Mouse (Mus musculus): Measurements from ENCODE around the gene Lsp1.

The Lsp1 gene

GRCm38 (mm10) chr7:142445324-142445723, 15.3 kb upstream of the Lsp1 start:
- no peak for DNase-seq

GRCm38 (mm10) chr7:142446264-142446663, 14.3 kb upstream of the Lsp1 start:
- no peak for DNase-seq

- DNase-seq: no peak
Observed at GRCm38 (mm10) chr7:142449038-142449617, 11.5 kb upstream of the Lsp1 start.

GRCm38 (mm10) chr7:142454706-142455105, 5.9 kb upstream of the Lsp1 start:
- no peak for DNase-seq

- no peak for DNase-seq
Observed at GRCm38 (mm10) chr7:142455251-142455650, 5.4 kb upstream of the Lsp1 start.

GRCm38 (mm10) chr7:142456806-142457205, 3.8 kb upstream of the Lsp1 start:
- DNase-seq: no peak

- DNase-seq: peak in 1 of 2 experiments; percentile 6
Observed at GRCm38 (mm10) chr7:142457227-142457811, 3.3 kb upstream of the Lsp1 start.

- peak in 1 of 2 experiments; percentile 27 for DNase-seq
Observed at GRCm38 (mm10) chr7:142458026-142458425, 2.6 kb upstream of the Lsp1 start.

GRCm38 (mm10) chr7:142458676-142459298, 1.8 kb upstream of the Lsp1 start:
- no peak for DNase-seq

DNA sequence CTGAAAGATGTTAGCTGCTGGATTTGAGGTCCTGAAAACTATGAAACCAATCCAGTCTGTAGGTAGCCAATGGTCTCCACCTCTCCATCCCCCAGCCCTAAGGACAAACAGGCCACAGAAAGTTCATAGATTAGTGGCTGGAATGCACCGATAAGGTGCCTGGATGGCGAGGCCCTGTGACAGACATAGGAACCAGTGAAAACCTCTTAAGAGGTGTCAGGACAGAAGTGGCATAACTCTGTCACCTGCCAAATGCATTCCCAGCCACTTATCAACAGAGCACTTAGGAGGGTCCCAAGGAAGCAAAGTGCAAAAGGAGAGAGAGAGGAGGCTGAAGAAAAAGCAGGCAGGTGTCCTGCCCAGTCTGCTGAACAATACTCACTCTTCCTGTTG, 1.3 kb upstream of the Lsp1 start:
- no peak for DNase-seq

DNA sequence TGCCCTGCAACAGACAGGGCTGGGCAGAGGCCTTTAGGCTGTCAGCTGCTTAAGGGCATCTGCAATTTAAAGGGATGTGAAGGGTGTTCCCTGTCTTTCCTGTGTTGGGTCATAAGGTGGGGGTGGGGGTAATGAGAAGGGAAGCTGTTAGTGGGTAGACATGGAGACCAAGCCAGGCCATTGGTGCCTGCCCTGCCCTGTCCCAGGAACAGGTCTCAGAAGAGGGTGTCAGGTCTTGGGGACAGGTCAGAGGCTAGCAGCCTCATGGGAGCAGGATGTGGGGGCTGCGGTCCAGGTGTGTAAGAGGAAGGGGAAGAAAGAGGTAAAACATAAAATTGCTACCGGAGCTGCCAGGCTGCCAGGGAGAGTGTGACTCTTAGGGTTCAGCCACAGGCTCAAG, 837 bp downstream of the Lsp1 start:
- peak in 1 of 2 experiments; percentile 12 for DNase-seq

GRCm38 (mm10) chr7:142462190-142462589, 1.6 kb downstream of the Lsp1 start:
- DNase-seq: peak in 1 of 2 experiments; percentile 3

DNA sequence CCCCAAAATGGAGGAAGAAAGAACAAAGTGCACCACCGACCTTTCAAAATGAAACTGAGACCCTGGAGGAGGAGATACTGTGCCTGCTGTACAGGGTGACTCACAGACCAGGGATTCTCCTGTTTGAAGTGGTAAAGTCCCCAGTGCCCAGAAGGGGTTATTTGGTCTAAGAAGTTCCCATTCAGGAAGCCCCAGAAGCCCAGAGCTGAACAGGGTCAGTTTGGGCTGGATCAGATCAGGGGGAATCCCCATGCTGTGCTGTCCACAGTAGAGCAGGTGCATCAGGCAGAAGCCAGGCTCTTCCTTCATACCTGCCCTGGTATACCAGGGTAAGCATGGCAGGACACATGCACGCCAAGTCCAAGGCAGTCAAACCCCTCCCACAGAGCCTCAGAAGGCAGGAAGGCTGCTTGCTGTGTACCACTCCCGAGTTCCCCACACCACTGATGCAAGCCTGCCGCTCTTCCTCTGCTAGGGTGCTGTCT, 2.0 kb downstream of the Lsp1 start:
- peak in 1 of 2 experiments; percentile 16 for DNase-seq

- peak in 1 of 2 experiments; percentile 14 for DNase-seq
Observed at GRCm38 (mm10) chr7:142470171-142470691, 9.6 kb downstream of the Lsp1 start.

DNA sequence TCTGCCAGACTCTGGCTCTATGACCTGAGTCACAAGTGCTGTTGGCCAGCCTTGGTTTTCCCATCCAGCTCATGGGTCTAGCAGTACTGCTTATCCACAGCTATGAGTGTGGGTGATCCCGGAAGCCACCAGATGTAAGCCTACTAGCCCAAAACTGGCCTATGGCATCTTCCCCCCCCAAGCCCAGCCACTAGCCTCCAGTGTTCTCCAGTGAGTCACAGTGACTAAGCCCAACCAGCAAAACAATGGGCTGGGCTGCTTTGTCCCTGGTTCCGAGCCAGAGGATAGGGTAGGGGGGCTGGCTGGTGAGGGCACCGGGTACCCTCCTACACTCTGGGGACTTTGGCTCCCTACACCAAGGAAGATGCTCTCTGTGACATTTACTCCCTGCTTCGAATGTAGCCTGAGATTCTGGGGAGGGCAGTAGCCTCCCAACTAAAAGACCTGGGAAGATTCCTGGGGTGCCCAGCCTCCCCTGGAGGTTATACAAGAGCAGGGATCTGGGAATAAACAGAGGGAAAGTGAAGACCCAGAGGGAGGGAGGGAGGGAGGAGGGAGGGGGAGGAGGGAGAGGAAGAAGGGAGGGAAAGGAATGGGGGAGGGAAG, 10.3 kb downstream of the Lsp1 start:
- peak; percentile 35 to 45 for DNase-seq

DNA sequence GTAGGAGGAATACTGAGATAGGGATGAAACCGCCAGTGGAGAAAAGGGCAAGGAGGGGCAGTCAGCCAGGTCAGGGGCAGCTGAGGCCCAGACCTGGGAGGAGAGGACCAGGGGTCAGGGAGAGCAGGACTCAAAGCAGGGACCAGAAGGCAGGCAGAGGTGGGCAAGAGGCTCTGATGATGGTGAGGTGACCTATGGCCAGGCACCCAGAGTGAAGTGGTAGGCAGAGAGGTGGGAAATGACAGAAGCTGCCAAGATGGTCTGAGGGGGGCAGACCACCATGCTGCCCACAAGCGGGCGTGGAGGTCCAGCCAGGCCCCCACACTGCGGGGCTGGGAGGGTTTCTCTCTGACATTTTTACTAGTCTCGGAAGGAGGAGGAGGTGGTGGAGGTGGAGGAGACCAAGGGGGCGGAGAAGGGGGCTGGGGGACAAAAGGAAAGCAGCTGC, 10.8 kb downstream of the Lsp1 start:
- DNase-seq: peak in 1 of 2 experiments; percentile 4

DNA sequence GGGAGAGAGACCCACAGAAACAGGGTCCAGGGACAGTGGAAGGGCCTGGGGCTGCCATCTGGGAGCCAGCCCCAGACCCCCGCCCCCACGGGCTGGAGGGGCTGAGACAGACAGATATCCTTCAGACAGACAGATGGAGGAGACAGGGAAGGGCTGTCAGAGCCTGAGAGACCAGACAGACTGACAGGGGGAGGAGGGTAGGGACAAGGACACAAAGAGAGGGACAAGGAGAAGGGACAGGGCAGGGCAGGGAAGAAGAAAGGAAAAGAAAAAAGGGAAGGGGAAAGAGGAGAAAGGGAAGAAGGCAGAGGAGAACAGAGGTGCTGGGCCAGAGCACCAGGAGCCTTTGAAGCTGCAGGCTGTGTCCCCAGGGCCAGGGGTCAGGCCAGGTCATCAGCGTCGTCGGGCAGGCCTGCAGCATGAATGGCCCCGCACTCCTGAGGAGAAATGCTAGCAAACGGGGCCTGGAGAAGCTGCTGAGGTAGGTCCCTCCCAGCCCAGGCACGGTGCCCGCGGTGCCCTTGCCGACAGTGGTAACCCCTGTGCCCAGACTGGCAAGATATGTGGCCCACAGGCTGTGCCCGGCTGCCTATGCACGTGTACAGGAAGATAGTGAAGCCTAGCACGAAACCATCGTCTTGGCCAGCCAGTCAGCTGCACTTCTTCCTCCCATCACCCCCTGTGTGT, 11.4 kb downstream of the Lsp1 start:
- peak in 1 of 2 experiments; percentile 2 for DNase-seq

DNA sequence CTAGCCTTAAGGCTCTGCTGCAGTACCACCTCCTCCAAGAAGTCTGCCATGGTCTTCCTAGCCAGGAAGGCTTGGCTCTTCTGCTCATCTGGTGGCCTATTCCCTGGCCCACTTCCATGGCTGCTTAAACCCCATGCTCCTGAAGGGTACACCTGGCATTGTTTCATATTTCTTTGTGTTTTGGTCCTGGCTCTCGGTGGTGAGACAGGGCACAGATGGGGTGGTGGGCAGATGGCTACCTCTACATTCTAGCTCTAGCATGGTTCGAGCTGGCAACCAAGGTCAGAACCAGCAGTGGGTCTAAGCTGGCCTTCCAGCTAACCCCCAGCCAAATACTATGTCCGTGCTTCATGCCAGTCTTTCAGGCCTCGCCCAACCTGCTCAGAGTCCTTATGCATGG, 12.3 kb downstream of the Lsp1 start:
- no peak for DNase-seq

DNA sequence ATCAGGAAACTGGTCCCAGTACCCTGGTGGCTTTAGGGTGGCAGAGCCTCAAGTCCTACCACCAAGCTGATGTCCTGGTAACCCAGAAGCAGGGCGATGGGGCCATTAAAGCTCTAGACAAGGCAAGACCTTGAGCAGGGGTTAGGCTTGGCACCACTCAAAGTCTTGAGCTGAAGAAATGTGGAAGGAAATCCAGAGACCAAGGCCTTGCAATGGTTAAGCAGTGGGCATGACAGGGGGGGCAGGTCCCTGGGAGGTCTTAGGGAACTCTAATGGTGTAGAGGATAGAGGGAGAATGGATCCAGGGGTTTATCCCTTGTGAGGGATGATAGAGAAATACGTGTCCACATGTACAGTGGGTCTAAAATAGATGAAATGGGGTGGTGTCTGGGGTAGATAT, 12.9 kb downstream of the Lsp1 start:
- no peak for DNase-seq

- peak in 1 of 2 experiments; percentile 33 for DNase-seq
Observed at GRCm38 (mm10) chr7:142474799-142475198, 14.2 kb downstream of the Lsp1 start.

- no peak for DNase-seq
Observed at GRCm38 (mm10) chr7:142475641-142476040, 15.0 kb downstream of the Lsp1 start.

GRCm38 (mm10) chr7:142476271-142476670, 15.7 kb downstream of the Lsp1 start:
- DNase-seq: no peak

Data from lung, adult 18-20 months (tissue).